Comparison of ENCODE assay signal across 8 mouse cellular contexts in the genomic region with DNA sequence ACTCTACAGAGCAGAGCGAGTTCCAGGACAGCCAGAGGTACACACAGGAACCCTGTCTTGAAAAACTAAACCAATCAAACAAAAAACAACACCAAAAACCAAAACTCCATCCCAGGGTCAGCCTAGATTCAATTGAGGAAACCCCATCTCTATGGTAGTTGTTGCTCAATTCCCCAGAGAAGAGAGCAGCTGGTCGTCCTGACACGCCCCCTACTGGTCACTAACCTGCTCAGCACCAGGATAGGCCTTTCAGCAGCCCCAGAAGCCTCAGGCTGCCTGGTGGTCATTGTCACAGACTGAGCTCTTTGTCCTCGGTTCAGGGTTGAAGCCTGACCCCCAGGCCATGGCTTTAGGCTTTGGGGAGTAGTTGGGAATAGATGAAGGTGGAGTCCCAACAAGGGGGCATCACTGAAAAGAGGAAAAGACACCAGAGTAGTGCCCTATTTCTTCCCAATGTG. TPM values are rescaled to one million over a fixed set of nuclear protein-coding genes. Genes with fewer than 3 reads are reported as not detected.
DNase-seq lines count a peak whose midpoint lies in the region; ATAC-seq and TF ChIP-seq lines count a peak whose summit lies in the region.

A gene (minus strand): TSS at position 408 of the 458 bp plus-strand sequence.

- H3K79me2 ChIP-seq in MEL (ENCODE audit: control insufficient read depth, insufficient read depth, low read length, poor library complexity): peaks cover 16% of the 10 kb centered on the region

- TF ChIP-seq POLR2A in MEL (IDR thresholded peaks at IDR 0.05; ENCODE audit: control insufficient read depth in 1 of 2, insufficient read depth in 1 of 2, low read depth in 1 of 2, low read length in 2 of 2, poor library complexity in 1 of 2): no peak

- H3K4me2 ChIP-seq in forebrain, embryonic 16.5 days (ENCODE audit: low read length): no peak within 1 kb of the TSS
- no peak within 1 kb of the TSS for H3K4me2 ChIP-seq in hindbrain, embryonic 11.5 days (replicated peaks; ENCODE audit: low read depth, low read length)

- peak within 1 kb of the TSS; percentile 95 for H3K27ac ChIP-seq in MEL (ENCODE audit: control insufficient read depth, low read depth, low read length)
- H3K27ac ChIP-seq in forebrain, embryonic 16.5 days (ENCODE audit: low read length): no peak within 1 kb of the TSS
- H3K27ac ChIP-seq in hindbrain, embryonic 11.5 days (ENCODE audit: low read depth, low read length): 0 out of 2 replicates have a peak within 1 kb of the TSS, but pooled peaks have one; percentile 53

- H3K4me3 ChIP-seq in MEL (ENCODE audit: control insufficient read depth in 1 of 2, insufficient read depth in 1 of 2, low read depth in 2 of 2, low read length in 2 of 2): peak within 1 kb of the TSS; percentile 52 to 57
- no peak within 1 kb of the TSS for H3K4me3 ChIP-seq in forebrain, embryonic 16.5 days (replicated peaks; ENCODE audit: low read length)
- H3K4me3 ChIP-seq in hindbrain, embryonic 11.5 days (ENCODE audit: low read depth, low read length): no peak within 1 kb of the TSS

- H3K27me3 ChIP-seq in MEL (ENCODE audit: control insufficient read depth in 1 of 2, insufficient read depth in 2 of 2, low read length in 2 of 2): no peaks in the 10 kb centered on the region
- no peaks in the 10 kb centered on the region for H3K27me3 ChIP-seq in forebrain, embryonic 16.5 days (replicated peaks; ENCODE audit: control insufficient read depth, insufficient read depth, low read length)
- H3K27me3 ChIP-seq in hindbrain, embryonic 11.5 days (ENCODE audit: control insufficient read depth, insufficient read depth, low read length): no peaks in the 10 kb centered on the region

- peak within 1 kb of the TSS; percentile 60 for H3K9ac ChIP-seq in MEL (ENCODE audit: control insufficient read depth, low read depth, low read length, poor library complexity, severe bottlenecking)
- H3K9ac ChIP-seq in forebrain, embryonic 16.5 days (replicated peaks; ENCODE audit: low read depth, low read length): no peak within 1 kb of the TSS
- no peak within 1 kb of the TSS for H3K9ac ChIP-seq in hindbrain, embryonic 11.5 days (ENCODE audit: low read depth, low read length)

- peak; percentile 90 to 96 (median 96) for TF ChIP-seq CTCF in MEL (IDR thresholded peaks at IDR 0.05 in 2 of 3, conservative IDR thresholded peaks at IDR 0.05 in 1 of 3; ENCODE audit: control insufficient read depth in 1 of 3, insufficient read depth in 1 of 3, low read depth in 2 of 3, low read length in 3 of 3, poor library complexity in 1 of 3, severe bottlenecking in 1 of 3)

- DNase-seq in MEL (ENCODE audit: low read depth, low spot score): peak; percentile 97
- DNase-seq in adrenal gland, postnatal 25 days: peak; percentile 54
- DNase-seq in hindbrain, embryonic 11.5 days (ENCODE audit: low spot score): peak; percentile 80
- DNase-seq in left cerebral cortex, postnatal 10 days (ENCODE audit: extremely low spot score in 1 of 2, low spot score in 2 of 2): peak in 1 of 2 experiments; percentile 56
- peak; percentile 51 for DNase-seq in spleen, adult 12 weeks (ENCODE audit: low spot score)
- DNase-seq in right cerebral cortex, postnatal 4 days: no peak

- intact Hi-C loops in left cerebral cortex, postnatal 10 days (cut with DNase I): loop anchor here (10.0 kb wide), 2 partner anchors 131 to 321 kb away; a partner anchor contains a TSS

- WGBS in forebrain, embryonic 16.5 days: 23% methylated on average over 4 of the region's 4 CpGs
- WGBS in hindbrain, embryonic 11.5 days: 23% methylated on average over 4 of the region's 4 CpGs

- H3K36me3 ChIP-seq in MEL (ENCODE audit: control insufficient read depth in 1 of 2, insufficient read depth in 2 of 2, low read length in 2 of 2): peaks cover 0 to 27% of the 10 kb centered on the region in 2 experiments; a peak in 3 of 4 replicates
- no peaks in the 10 kb centered on the region for H3K36me3 ChIP-seq in forebrain, embryonic 16.5 days (ENCODE audit: control insufficient read depth, insufficient read depth)
- no peaks in the 10 kb centered on the region for H3K36me3 ChIP-seq in hindbrain, embryonic 11.5 days (ENCODE audit: control insufficient read depth, insufficient read depth, low read length)

- ATAC-seq in forebrain, embryonic 16.5 days: no peak
- no peak for ATAC-seq in hindbrain, embryonic 11.5 days (ENCODE audit: low FRiP score)
- ATAC-seq in megakaryocyte, adult 5-6 weeks (ENCODE audit: poor library complexity, severe bottlenecking): peak; percentile 71

- peaks cover 13 to 44% of the 10 kb centered on the region in 2 experiments for H3K4me1 ChIP-seq in MEL (ENCODE audit: control insufficient read depth in 1 of 2, insufficient read depth in 2 of 2, low read length in 2 of 2)
- peaks cover 13% of the 10 kb centered on the region for H3K4me1 ChIP-seq in forebrain, embryonic 16.5 days (replicated peaks; ENCODE audit: control insufficient read depth, insufficient read depth, low read length)
- H3K4me1 ChIP-seq in hindbrain, embryonic 11.5 days (replicated peaks; ENCODE audit: control insufficient read depth, insufficient read depth, low read length): no peaks in the 10 kb centered on the region; the same call in 1 of the 2 replicates

- H3K9me3 ChIP-seq in MEL (replicated peaks; ENCODE audit: insufficient read depth, low read length): no peaks in the 10 kb centered on the region
- H3K9me3 ChIP-seq in forebrain, embryonic 16.5 days (ENCODE audit: control insufficient read depth, low read length): no peaks in the 10 kb centered on the region
- H3K9me3 ChIP-seq in hindbrain, embryonic 11.5 days (ENCODE audit: control insufficient read depth, low read length): no peaks in the 10 kb centered on the region

- peak; percentile 15; the same call in 1 of the 2 replicates for TF ChIP-seq RAD21 in MEL (IDR thresholded peaks at IDR 0.05; ENCODE audit: low read depth, low read length)

- no peak for TF ChIP-seq EP300 in MEL (IDR thresholded peaks at IDR 0.05; ENCODE audit: low read depth in 1 of 2, low read length in 2 of 2)

TF ChIP-seq in MEL, 35 proteins besides CTCF, POLR2A, EP300 and RAD21:
- TF ChIP-seq USF1 (IDR thresholded peaks at IDR 0.05; ENCODE audit: low read depth, low read length) (no peak), JUND (IDR thresholded peaks at IDR 0.05; ENCODE audit: low read depth, low read length) (no peak), SMC3 (IDR thresholded peaks at IDR 0.05; ENCODE audit: low read depth, low read length) (peak; percentile 35; the same call in 1 of the 2 replicates), TBP (IDR thresholded peaks at IDR 0.05; ENCODE audit: low read depth, low read length) (peak; percentile 79), HCFC1 (IDR thresholded peaks at IDR 0.05; ENCODE audit: low read depth, low read length) (peak; percentile 75; the same call in 1 of the 2 replicates), ETS1 (IDR thresholded peaks at IDR 0.05; ENCODE audit: low read depth, low read length) (peak; percentile 67; the same call in 1 of the 2 replicates), E2F4 (IDR thresholded peaks at IDR 0.05; ENCODE audit: borderline replicate concordance, low read depth, low read length) (no peak), ELF1 (IDR thresholded peaks at IDR 0.05; ENCODE audit: low read depth, low read length) (no peak), TCF12 (IDR thresholded peaks at IDR 0.05; ENCODE audit: low read depth, low read length) (peak; percentile 36; the same call in 1 of the 2 replicates), ZC3H11A (IDR thresholded peaks at IDR 0.05; ENCODE audit: low read depth, low read length) (no peak)

RNA-seq across cellular contexts. Expression of the gene that starts here (rescaled TPM):
- total RNA-seq in MEL (2012; rRNA removed): 142 and 155 TPM in 2 replicates
- 100 to 1,000 TPM in 1 of 2 experiments, not detected in 1; 112 TPM for polyA plus RNA-seq in MEL (2012; ENCODE audit: insufficient read depth in 1 of 2, insufficient read length in 2 of 2, low read depth in 1 of 2, low replicate concordance in 2 of 2, missing spikeins in 1 of 2)
- total RNA-seq in adrenal gland, postnatal 25 days (2021): 112 TPM in 2 replicates
- 200 and 201 TPM in 2 replicates for polyA plus RNA-seq in forebrain, embryonic 16.5 days (2015; fragmentation: Nextera tagmentation; extraction: Ambion mirVana)
- 164 and 169 TPM in 2 replicates for polyA plus RNA-seq in hindbrain, embryonic 11.5 days (2014; fragmentation: Nextera tagmentation; extraction: Ambion mirVana)
- 10 to 100 TPM; 85.1 to 87.6 TPM for total RNA-seq in left cerebral cortex, postnatal 10 days (2021)
- total RNA-seq in megakaryocyte, adult 5-6 weeks (2015): 28.6 and 32.6 TPM in 2 replicates
- 19.2 and 34.6 TPM in 2 replicates for total RNA-seq in megakaryocyte, adult 5-6 weeks (2017)

Comparison
In these comparisons a context has a peak if more than half of its experiments do, and no peak if none do; other contexts are left out.
1. H3K4me3 ChIP-seq: peak in MEL (2 of 2); none in forebrain, embryonic 16.5 days (single experiment) and hindbrain, embryonic 11.5 days (single experiment).